Mouse (Mus musculus) adrenal gland, adult 18-20 months (tissue): ENCODE measurements around the gene Cdsn. TPM values are rescaled to one million over a fixed set of nuclear protein-coding genes. Genes with fewer than 3 reads are reported as not detected.

ENCODE experiments used
- total RNA-seq, 2 experiments: library from RNA; stranded (reverse); gene quantifications; 1 replicate in 1 of 2; 2 replicates in 1 of 2; pipeline ENCODE4 v1.2.3; 2021

The Cdsn gene
- total RNA-seq, 2 experiments from 2014 or later = 0.10 to 7.1 TPM

Other genes with a start within 250 kb of the Cdsn start
- 10 to 100 TPM in 1 of 2 experiments, 1 to 10 TPM in 1; 3.7 to 11.4 TPM for gene H2-Q1, start 231.7 kb upstream of the Cdsn start, total RNA-seq
- gene H2-Q2, start 209.9 kb upstream of the Cdsn start, total RNA-seq = 1 to 10 TPM; 2.3 to 5.4 TPM
- 10 to 100 TPM; 28.3 to 79.1 TPM for gene H2-Q4, start 172.5 kb upstream of the Cdsn start, total RNA-seq
- gene H2-Q6, start 127.3 kb upstream of the Cdsn start, total RNA-seq = 10 to 100 TPM in 1 of 2 experiments, 1 to 10 TPM in 1; 5.0 to 33.9 TPM
- 10 to 100 TPM in 1 of 2 experiments, 1 to 10 TPM in 1; 8.0 to 28.6 TPM for gene H2-Q7, start 113.0 kb upstream of the Cdsn start, total RNA-seq
- gene H2-Q10, start 82.0 kb upstream of the Cdsn start, total RNA-seq = 10 to 100 TPM; 11.3 to 19.5 TPM
- gene Pou5f1, start 46.1 kb upstream of the Cdsn start, total RNA-seq = under 1 TPM in 1 of 2 experiments, not detected in 1; 0.23 TPM
- gene Tcf19, start 35.3 kb upstream of the Cdsn start, total RNA-seq = 1 to 10 TPM; 3.0 to 3.7 TPM
- gene Cchcr1, start 35.0 kb upstream of the Cdsn start, total RNA-seq = 1 to 10 TPM; 6.3 to 6.7 TPM
- not detected for gene Psors1c2, start 18.9 kb upstream of the Cdsn start, total RNA-seq
- gene 2300002M23Rik, start 15.3 kb downstream of the Cdsn start, total RNA-seq = not detected
- gene Sfta2, start 49.4 kb downstream of the Cdsn start, total RNA-seq = not detected
- gene Gm9573, start 74.5 kb downstream of the Cdsn start, total RNA-seq = not detected
- gene Mucl3, start 91.6 kb downstream of the Cdsn start, total RNA-seq = not detected
- gene Vars2, start 115.5 kb downstream of the Cdsn start, total RNA-seq = 10 to 100 TPM; 37.2 to 38.7 TPM
- 10 to 100 TPM; 20.2 to 20.8 TPM for gene Gtf2h4, start 121.6 kb downstream of the Cdsn start, total RNA-seq
- 10 to 100 TPM; 33.5 to 44.1 TPM for gene Ddr1, start 152.5 kb downstream of the Cdsn start, total RNA-seq